Mouse (Mus musculus): Measurements from ENCODE around the gene Dtnb. TPM values are rescaled to one million over a fixed set of nuclear protein-coding genes. Genes with fewer than 3 reads are reported as not detected.

Dtnb gene
- total RNA-seq, 2 experiments from 2014 or later: 9.1 to 28.5 TPM

DNA sequence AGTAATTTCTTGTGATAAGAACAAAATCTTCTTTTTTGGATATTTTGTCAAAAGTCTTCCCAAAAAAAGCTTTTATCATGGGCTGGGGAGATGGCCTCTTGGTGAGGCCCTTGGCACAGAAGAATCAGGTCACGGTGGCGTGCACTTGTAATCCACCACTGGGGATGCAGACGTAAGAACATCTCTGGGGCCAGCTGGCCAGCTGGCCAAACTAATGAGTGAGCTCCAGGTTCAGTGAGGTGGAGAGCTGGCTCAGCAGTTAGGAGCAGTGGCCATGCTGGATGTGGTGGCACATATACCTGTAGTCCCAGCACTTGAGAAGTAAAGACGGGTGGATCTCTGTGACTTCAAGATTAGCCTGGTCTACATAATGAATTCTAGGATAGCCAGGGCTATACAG lies 196.2 kb downstream of the Dtnb start:
- no peak for ATAC-seq (ENCODE audit: poor library complexity, severe bottlenecking)

DNA sequence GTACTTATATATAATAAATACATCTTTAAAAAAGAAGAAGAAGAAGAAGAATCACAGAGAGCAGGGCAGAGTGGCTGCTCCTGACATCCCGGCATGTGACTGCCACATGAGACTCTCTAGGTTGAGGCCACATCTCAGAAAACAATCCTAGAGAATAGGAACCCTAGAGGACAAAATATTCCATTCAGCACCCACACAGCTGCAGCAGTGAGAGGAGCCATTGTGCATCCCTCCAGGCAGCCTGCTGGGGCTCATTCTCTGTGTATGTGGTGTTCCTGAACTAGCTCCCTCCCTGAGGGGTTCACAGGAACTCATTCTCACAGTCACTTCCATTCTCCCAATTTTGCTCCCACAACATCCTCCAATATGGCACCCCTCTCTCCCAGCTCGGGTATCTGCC lies 198.4 kb downstream of the Dtnb start:
- ATAC-seq (ENCODE audit: poor library complexity, severe bottlenecking): no peak

DNA sequence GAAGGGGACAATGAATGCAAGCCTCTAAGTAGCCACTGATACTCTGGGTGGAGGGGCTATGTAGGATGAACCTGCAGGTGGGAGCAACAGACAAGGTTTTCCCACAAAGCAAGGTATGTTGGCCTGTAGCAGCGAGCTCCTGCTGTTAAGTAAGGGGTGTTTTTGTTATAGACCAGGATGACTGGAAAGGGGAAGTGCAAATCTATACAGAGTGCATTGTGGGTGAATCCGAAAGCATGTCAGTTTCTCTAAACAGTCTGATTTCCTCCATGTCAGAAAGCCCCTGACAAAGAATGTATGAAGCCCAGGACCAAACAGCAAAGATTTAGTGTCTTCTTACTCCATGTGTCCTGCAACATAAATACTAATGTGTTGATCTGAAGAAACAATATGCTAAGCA lies 198.9 kb downstream of the Dtnb start:
- ATAC-seq (ENCODE audit: poor library complexity, severe bottlenecking): peak; percentile 62

DNA sequence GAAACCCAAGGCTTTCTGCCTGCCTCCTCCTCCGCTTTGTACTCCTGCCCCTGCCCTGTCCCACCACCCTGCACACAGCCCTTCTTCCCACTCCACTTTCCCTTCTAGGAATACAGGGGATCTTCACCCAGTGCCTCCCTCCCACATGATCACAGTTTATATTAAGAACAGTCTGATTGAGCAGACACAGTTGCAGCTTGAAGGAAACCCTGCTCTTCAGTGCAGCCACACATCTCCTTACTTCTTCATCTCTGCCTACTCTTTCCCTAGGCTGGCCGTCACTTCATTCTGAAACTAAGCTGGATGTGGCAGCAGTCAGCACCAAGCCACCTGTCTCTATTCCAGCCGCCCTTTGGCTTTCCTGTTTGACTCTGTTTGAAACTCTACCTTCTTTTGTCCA lies 201.5 kb downstream of the Dtnb start:
- no peak for ATAC-seq (ENCODE audit: poor library complexity, severe bottlenecking)

DNA sequence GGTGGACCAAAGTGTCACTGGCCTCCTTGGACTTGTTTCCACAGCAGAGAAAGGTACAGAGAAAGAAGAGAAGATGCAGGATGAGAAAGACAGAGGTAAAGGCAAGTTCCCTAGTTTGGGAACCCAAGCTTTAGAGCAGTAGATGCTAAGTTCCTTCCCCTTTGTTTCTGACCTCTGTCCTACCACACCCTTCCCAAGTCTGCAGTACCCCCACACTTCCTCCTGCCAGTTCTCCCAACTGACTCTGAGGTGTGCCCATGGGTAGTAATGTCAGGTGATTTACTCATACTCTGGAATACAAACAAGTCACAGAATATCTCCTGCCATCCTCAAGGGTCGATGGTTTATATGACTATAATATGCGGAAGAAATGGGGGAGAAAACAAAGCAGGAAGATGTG lies 203.8 kb downstream of the Dtnb start:
- peak; percentile 65 for ATAC-seq (ENCODE audit: poor library complexity, severe bottlenecking)

DNA sequence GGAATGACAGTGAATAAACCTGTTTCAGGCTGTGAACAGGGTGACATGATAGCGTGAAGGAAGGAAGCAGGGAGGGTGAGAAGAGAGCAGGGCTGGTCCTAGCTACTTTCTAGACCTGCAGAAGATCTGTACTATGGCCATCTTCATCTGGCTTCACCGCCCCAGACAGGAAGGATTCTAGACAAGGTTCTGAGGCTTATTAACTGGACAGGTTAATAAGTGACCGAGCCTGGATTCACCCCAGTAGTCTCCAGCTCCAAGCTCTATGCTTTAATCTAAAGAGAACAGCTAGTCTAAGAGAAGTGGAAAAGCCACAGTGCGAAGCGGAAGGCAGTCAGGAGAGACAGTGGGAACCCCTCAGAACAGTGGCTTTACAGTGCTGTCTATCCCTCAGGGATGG lies 205.5 kb downstream of the Dtnb start:
- no peak for ATAC-seq (ENCODE audit: poor library complexity, severe bottlenecking)

DNA sequence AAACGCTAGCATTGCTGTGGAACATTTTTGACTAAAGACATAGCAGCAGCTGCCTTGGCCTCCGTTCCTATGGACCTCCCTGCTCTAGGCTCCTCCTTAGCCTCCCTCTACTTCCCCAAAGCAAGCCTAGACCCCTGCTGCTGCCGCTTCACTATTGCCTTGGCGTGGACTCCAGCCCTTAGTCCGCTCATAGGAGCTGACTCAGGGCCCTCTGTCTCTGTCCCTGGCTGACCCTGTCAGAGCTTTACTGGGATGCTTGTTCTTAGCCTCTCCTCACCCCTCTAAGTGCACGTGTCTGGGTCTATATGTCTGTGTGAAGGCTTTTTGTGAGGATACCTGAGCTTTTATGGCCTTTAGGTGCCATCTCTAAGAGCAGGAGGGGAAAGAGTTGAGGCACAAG lies 206.1 kb downstream of the Dtnb start:
- ATAC-seq (ENCODE audit: poor library complexity, severe bottlenecking): no peak

DNA sequence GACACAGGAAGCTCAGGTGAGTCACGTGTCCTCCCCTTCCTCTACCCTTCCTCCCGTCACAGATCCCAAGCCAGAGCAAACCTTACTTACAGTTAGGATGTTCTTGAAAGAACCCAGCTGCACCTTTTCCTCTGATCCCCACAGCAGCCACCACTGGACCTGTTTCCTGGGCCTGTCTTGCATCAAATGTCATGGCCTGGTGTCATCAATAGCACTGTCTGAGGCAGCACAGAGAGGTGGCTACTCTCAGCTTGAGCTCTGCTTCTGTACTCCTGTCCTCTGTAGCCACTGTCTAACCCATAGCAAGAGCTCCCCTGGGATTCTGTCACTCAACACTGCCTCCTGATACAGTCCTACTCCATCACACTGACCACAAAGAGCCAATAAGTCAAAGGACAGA lies 207.5 kb downstream of the Dtnb start:
- ATAC-seq (ENCODE audit: poor library complexity, severe bottlenecking): no peak

DNA sequence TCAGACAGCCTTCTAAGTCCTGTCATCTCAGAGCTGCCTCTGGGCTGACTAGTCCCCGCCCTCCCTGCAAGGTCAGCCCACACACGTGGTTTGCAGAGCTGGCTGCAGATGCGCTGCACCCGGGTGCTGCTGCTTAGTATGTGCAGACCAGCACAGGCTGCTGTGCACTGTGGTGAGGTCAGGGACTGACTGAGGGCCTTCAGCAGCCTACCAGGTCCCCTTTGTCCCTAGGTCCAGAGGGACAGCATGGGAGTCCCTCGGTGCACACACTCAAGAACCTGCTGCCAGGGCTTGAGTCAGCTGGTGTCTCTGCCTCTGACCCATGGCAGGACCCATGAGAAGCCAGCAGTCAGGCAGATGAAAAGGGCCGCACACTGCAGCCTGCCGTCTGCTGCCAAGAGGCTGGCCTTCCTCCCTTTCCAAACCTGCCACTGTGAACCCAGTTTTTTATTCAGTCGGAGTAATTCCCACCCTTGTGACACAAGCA lies 208.3 kb downstream of the Dtnb start:
- peak; percentile 68 for ATAC-seq (ENCODE audit: poor library complexity, severe bottlenecking)

DNA sequence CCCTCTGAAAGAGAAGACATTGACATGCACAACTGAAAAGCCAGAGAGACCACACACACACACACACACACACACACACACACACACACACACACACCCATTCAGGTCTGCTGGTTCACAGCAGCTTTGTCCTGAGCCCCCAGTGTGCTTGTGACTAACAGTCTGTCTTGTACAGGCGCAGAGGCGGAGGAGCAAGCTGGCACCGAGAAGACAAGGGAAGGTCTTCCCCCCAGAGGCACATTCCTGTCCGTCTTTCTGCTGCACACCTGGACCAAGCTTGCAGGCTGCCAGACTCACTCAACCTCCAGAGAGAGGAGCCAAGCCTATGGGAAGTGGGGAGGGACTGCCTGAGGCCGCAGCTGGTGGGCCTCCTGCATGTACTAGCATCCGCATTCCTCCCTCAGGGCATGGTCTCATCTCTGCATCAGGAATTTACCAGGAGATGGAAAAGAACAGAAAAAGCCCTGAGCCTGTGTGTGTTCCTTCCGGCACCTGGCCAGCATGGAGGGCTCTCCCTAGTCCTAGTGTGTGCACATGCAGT lies 208.8 kb downstream of the Dtnb start:
- ATAC-seq (ENCODE audit: poor library complexity, severe bottlenecking): peak; percentile 5; the same call in 1 of the 2 replicates

DNA sequence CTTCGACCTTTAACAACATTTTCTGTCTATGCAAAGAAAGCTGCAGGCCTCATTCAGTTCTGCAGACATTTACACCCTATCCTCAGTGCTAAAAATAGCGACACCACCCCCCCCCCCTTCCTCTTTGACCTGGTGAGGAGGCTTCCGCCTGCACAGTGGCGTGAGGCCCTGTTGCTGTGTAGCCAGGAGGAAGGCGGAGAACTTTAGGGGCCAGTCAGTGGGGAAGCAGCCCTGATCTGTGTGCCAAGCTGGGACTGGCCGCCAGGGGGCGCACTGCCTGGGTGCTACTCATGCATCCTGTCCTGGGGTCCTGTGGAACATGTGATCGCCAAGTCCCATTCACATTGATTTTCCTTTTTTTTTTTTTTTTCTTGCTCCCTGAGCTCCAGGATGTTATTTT lies 209.3 kb downstream of the Dtnb start:
- ATAC-seq (ENCODE audit: poor library complexity, severe bottlenecking): peak; percentile 96

DNA sequence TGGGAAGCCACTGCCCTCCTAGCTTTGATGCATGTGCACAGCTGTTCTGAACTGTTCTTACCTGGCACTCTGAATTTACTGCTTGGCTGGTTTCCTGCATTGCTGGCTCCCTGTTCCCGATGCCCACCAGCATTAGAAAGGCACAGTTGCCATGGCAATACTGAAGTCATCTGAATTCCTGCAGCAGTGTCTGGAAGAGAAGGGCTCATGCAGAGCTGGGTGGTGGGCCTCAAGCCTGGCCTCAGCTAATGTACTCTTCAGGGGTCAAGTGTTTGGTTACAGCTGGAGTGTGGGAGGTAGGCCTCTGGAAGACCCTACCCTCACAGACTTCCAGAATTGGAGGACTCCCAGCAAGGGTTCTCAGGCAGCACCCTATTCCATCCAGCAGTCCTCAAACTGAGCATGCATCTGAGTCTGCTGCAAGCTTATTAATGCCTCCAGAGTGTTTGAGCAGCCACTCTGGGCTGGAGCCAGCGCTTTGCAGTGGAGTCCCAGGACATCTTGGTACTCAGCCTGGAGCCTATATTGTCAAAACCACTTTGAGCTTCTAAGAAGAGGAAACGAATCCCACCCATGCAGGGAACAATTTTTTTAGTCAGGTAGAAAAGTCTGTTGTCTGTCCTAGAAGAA lies 211.1 kb downstream of the Dtnb start:
- ATAC-seq (ENCODE audit: poor library complexity, severe bottlenecking): no peak

DNA sequence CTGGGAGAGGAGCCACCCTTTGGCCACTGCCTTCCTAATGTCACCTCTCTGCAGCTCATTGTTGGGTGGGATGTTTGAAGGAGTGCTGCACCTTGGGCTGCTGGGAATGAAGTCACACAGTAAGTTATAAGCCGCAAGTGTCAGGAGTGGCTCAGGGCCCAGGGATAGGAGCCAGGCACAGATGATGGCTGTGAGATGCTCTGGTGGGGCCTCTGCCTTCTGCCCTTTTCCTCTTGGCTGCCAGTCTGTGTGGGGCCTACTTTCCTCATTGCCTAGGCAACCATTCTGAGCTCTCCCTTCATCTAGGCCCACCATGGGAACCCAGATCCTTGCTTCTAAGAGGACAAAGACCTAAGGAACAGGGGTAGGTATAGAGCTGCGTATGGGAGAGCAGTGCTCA lies 212.1 kb downstream of the Dtnb start:
- no peak for ATAC-seq (ENCODE audit: poor library complexity, severe bottlenecking)

DNA sequence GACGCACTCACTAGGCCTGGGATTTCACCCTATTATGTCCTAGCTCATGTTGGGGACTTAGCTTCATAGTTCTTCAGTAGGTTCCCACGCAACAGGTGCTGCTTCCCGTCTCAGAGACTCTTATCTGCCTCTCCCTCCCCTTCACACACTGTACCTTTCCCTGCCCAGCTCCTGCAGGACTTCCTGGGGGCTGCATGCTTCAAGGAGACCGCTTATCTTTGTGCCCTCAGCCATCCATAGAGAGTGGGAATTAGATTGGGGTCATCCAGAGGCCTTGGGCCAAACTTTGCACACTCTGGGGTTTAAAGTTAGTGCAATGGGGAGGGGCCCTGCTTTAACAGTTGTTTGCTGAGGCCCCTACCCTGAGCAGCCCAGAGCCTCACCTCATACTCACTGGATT lies 212.5 kb downstream of the Dtnb start:
- ATAC-seq (ENCODE audit: poor library complexity, severe bottlenecking): no peak

DNA sequence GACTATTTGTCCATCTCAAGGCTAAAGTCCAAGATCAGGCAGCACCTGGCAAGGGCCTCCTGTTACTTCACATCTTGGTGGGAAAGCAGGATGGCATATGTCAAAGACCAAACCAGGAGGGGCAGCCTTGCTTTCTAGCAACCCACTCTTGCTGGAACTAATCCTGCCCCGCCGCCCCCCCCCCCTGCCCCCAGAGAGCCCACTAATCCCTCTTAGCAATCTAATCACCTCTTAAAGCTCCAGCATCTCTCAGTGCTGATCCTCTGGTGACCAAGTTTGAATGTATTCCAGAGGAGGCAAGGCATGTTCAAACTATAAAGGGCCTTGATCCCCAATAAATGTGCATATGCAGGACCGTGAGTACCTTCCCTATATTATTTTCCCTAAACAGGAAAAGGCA lies 214.9 kb downstream of the Dtnb start:
- ATAC-seq (ENCODE audit: poor library complexity, severe bottlenecking): no peak

DNA sequence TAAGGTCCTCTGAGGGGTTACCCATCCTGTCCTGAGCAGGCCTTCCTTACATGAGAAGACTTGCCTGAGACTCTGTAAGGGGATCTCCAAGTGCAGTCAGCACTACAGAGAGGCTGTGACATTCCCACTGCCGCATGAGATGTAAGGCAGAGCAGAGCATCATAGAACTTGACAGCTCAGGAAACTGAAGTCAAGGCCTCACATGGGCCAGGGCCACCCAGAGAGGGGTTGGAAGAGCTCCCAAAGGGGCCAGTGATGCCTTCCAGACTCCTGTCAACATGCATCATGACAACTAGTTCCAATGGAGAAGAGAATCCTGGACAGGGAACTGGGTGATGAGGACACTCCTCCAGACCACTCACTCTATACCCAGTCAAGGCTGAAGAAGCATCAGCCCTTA lies 215.4 kb downstream of the Dtnb start:
- no peak for ATAC-seq (ENCODE audit: poor library complexity, severe bottlenecking)

DNA sequence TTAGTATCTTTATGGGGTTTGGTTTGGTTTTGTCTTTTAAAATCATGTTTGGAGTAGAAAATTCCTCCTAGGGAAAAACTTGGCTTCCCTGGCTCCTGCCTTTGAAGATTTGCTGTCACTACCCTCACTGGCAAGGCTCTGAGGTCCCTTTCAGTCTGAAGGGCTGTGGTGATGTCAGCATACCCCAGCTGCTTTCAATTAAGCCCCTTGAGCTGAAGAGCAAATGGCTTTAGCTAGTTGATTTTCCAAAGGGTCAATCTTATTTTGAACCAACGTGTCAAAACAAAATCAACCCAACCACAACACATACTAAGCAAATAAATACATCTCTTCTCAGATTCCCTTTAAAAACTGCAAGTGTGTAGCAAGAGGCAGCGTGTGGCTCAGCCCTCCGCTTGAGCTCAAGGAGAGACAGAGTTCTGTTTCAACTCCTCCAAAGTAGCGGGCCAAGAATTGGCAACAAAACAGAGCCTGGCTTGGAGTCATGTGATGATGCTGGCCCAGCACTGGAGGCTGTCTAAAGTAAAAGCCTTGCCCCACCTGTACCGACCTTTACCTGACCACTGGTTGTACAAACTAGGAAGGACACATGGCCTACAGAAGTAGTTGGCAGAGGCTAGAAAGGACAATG lies 216.4 kb downstream of the Dtnb start:
- no peak for ATAC-seq (ENCODE audit: poor library complexity, severe bottlenecking)

DNA sequence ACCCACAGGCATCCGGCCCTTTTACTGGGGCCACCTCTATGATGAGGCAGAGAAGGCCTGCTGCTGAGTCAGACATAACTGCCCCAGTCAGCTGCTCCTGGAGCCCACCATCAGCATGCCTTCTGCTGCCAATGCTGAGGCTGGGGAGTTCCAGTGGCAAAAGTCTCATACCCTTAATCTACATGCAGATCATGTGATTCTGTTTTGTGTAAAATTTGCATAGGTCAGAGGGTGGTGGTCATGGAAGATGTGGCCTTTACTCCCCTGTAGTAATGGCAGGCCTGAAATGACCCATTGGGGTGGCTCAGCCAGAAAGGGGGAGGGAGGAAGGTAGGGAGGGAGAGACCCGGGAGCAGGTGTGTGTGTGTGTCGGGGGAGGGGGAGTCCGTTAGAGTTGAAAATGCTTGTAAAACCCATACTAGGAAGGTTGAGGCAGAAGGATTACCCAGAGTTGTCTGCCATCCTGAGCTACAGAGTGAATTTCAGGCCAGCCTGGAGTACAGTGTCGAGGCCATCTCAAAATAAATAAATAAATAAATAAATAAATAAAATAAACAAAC lies 217.5 kb downstream of the Dtnb start:
- no peak for ATAC-seq (ENCODE audit: poor library complexity, severe bottlenecking)

DNA sequence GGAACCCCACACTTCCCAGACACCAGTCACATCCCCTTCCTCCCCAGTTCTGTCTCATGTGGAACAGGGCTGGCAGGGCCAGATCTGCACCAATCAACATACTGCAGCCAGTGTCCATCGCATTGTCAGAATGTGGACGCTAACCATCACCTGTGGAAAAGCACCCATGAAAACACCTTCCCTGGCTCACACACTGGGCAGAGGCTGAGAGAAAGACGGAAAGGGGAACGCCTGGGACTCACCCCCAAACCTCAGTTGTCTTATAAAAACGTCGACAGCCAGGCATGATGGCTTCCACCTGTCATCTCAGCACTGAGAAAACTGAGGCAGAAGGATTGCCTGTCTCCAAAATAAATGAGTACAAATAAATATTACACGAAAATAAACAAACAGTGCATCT lies 219.1 kb downstream of the Dtnb start:
- 0 out of 2 replicates have a peak, but pooled peaks have one; percentile 3 for ATAC-seq (ENCODE audit: poor library complexity, severe bottlenecking)

DNA sequence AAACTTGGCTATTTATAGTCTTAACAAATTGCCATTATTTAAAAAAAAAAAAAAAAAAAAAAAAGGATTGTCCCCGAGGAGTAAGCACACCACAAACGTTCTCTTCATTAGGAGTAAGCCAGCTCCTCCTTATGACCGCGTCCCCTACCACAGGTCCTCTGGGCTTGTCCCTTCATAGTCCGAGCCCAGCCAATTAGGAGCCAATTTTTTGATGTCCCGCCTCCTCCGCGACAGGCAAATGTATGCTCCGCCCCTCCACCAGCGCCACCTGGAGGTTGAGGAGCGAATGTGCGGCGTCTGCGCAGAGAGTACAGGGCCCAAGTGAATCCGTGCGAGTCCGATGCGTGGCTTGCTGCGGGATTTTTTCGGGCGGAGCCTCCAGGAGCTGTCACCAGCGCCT lies 219.6 kb downstream of the Dtnb start:
- peak; percentile 99 for ATAC-seq (ENCODE audit: poor library complexity, severe bottlenecking)

DNA sequence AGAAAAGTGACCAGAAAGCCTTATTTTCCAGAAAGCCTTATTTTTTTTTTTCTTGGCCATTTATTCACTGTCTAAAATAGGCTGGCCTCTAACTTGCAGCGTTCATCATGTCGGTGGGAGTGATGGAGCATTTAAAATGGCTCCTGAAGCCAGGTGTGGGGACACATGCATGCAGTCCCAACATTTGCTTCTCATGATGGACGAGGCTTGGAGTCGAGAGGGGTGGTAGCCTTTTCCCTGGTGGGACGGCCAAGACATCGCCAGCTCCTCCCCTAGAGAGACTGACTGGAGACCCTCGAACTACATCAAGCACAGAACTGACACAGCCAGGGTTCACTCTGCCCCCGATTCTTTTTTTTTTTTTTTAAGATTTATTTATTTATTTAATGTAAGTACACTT lies 220.1 kb downstream of the Dtnb start:
- no peak for ATAC-seq (ENCODE audit: poor library complexity, severe bottlenecking)

DNA sequence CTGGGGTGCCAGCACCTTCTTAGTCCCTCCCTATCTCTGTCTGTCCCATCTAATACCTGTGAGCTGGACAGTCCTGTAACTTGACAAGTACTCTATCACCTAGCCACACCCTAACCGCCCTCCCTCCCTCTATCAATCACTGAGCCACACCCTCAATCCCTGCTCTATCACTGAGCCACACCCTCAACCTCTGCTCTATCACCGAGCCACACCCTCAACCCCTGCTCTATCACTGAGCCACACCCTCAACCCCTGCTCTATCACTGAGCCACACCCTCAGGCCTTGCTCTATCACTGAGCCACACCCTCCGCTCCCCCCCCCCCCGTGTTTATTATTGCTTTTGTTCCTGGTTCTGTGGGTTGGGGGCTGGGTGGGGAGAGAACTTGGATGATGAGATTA lies 223.4 kb downstream of the Dtnb start:
- ATAC-seq (ENCODE audit: poor library complexity, severe bottlenecking): no peak

Data from megakaryocyte, adult 5-6 weeks (primary cell).